Mouse (Mus musculus) liver, postnatal 0 days (tissue): ENCODE data around the gene Gm7075.
A peak's percentile ranks its signal among the peaks of the same experiment; 100 is the strongest.

Experiments
- CTCF ChIP-seq: sonication (generic); IDR thresholded peaks from 2 replicates; pipeline ENCODE4 v1.5.1; 2016; ENCODE audit warnings: antibody characterized with exemption, low read depth
- EP300 ChIP-seq: IDR thresholded peaks from 2 replicates; pipeline ENCODE4 v1.6.1; 2016; ENCODE audit warnings: antibody characterized with exemption, low read depth, mild to moderate bottlenecking

DNA sequence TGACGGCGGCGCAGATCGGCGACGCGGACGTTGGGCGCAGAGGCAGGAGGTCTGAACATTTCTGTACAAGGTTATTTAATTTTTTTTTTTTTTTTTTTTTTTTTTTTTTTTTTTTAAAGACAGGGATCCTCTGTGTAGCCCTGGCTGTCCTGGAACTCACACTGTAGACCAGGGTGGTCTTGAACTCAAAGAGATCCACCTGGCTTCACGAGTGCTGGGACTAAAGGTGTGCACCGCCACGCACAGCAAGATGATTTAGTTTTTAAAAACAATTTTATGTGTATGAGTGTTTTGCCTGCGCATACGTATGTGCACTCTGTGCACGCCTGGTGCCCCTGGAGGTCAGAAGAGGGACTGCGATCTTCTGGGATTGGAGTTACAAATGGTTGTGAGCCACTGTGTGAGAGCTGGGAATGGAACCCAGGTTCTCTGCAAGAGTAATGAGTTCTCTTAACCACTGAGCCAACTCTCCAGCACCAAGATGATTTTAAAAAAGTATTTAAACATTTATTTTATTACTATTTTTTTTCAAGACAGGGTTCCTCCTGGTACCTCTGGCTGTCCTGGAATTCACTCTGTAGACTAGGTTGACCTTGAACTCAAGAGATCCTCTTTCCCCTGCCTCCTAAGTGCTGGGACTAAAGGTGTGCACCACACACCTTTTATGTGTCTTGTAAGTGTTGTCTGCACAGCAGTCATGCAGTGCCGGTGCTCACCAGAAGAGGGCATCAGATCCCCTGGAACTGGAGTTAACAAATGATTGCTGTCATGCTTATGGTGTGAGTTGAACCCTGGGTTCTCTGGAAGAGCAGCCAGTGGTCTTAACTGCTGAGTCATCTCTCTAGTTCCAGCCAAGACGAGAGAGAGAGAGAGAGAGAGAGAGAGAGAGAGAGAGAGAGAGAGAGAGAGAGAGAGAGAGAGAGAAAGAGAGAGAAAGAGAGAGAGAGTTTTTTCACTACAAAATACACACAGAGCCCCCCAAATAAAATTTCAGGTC lies at the start of gene Gm7075:
- TF ChIP-seq CTCF (peak; percentile 84), EP300 (no peak)
